Mouse (Mus musculus): Measurements from ENCODE around the gene Tcea3. TPM values are rescaled to one million over a fixed set of nuclear protein-coding genes. Genes with fewer than 3 reads are reported as not detected.

Gene Tcea3
- polyA plus RNA-seq (2012; rRNA removed), result 0.88 and 1.4 TPM in 2 replicates

DNA sequence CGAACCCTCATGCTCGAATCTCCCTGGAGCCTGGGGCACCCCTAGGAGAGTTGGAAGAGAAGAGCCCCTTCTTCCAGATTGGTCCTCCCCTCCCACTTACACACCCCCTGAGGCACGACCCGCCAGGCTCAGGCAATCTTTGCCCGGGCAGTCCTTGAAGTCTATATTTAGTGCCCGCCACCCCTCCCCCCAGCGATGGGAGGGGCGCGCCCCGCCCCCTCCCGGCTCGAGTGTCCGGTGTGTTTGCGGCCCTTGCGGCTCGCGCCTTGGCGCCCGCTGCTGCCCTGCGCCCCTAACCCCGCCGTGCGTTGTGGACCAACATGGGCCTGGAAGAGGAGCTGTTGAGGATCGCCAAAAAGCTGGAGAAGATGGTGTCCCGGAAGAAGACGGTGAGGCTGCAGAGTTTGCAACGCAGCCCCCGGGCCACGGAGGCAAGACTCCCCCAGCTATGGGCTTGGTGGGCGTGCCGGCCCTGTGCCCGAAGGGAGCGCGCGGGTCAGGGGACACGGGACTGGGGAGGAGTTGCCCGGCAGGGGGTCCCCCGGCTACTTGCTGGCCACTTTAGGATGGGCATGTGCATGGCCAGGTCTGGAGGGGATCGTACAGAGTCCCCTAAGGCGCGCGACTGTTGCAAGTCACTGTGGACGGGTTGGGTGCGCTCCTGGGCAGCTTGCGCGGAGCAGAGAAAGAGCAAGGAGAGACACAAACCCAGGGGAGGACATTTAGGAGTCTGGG is at the start of gene Tcea3:
Gene Tcea3, plus strand, starts transcription at position 1 of the 735 bp plus-strand sequence.
- WGBS, result 3% methylated on average over 46 of the region's 46 CpGs
- Histone ChIP-seq H3K27me3 (ENCODE audit: control insufficient read depth, insufficient read depth, low read length) (peaks cover 27% of the 10 kb centered on the region), H3K27ac (ENCODE audit: insufficient read depth, low read length) (no peak within 1 kb of the TSS), H3K4me3 (ENCODE audit: extremely low read depth, insufficient read depth, insufficient read length) (peak within 1 kb of the TSS; percentile 37), H3K4me1 (ENCODE audit: control insufficient read depth, insufficient read depth, insufficient read length) (peaks cover 8% of the 10 kb centered on the region), H3K36me3 (ENCODE audit: control insufficient read depth, insufficient read depth, low read length) (no peaks in the 10 kb centered on the region)
- no peak for TF ChIP-seq CTCF (IDR thresholded peaks at IDR 0.05; ENCODE audit: extremely low read depth, insufficient read depth, insufficient read length, insufficient replicate concordance)
- TF ChIP-seq POLR2A (IDR thresholded peaks at IDR 0.05; ENCODE audit: low read depth, low read length), result no peak
- DNase-seq (ENCODE audit: low read depth in 1 of 2, low spot score in 2 of 2), result no peak

DNA sequence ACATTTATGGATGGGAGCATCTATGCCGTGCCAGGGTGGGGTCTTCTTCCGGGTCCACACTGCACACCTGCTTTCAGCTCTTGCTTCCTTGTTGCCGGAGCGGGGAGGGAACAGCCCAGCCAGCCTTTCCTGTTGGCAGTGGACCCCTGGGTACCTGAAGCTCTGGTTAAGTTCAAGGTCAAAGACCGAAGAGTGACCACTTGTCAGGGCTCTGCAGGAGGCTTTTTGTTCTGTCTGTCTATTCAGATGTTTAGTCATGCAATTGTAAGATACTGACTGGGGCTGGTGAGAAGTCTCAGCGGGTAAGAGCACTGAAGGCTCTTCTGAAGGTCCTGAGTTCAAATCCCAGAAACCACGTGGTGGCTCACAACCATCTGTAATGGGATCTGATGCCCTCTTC is 48.7 kb upstream of the Tcea3 start:
- H3K36me3 ChIP-seq (ENCODE audit: control insufficient read depth, insufficient read depth, low read length), result peaks cover 3% of the 10 kb centered on the region
- H3K27ac ChIP-seq (ENCODE audit: insufficient read depth, low read length), result no peak overlapping the region
- no peak overlapping the region for H3K4me3 ChIP-seq (ENCODE audit: extremely low read depth, insufficient read depth, insufficient read length)
- DNase-seq (ENCODE audit: low read depth in 1 of 2, low spot score in 2 of 2), result no peak
- TF ChIP-seq CTCF (IDR thresholded peaks at IDR 0.05; ENCODE audit: extremely low read depth, insufficient read depth, insufficient read length, insufficient replicate concordance) (no peak), POLR2A (IDR thresholded peaks at IDR 0.05; ENCODE audit: low read depth, low read length) (no peak)
- no peaks in the 10 kb centered on the region for H3K27me3 ChIP-seq (ENCODE audit: control insufficient read depth, insufficient read depth, low read length)
- 86% methylated on average over 7 of the region's 7 CpGs for WGBS
- no peaks in the 10 kb centered on the region for H3K4me1 ChIP-seq (ENCODE audit: control insufficient read depth, insufficient read depth, insufficient read length)

DNA sequence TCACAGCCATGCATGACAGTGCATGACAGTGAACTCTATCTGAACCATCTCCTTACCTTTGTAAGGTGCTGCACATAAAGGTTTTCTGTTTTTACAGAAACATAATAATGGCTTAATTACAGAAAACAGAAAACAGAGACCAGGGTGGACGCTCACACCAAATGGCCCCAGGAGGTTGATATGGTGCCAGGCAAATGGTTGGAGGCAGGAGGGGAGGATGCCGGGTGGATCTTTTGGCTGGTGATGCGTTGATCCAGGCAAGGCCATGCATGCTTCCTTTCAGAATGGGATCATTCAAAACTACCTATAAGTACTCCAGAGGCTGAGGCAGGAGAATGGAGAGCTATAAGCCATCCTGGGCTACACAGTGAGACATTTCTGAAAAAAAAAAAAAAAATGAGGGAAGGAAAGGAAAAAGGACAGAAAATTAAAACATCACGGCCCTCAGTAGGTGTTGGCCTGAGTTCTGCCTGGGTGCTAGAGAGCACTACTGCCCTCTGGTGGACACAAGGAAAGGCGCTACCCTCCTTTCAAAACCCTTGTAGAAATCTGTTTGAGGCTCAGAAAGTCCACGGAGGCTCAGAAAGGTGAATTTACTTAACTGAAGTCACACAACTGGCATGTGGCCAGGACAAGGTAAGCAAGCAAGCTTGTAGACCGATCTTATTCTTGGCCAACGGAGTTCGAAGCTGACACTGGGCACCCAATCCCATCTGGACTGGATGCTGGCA is 47.8 kb upstream of the Tcea3 start:
- TF ChIP-seq POLR2A (IDR thresholded peaks at IDR 0.05; ENCODE audit: low read depth, low read length) (no peak), CTCF (IDR thresholded peaks at IDR 0.05; ENCODE audit: extremely low read depth, insufficient read depth, insufficient read length, insufficient replicate concordance) (peak; percentile 90; the same call in 1 of the 2 replicates)
- peak in 1 of 2 experiments; percentile 33 for DNase-seq (ENCODE audit: low read depth in 1 of 2, low spot score in 2 of 2)
- H3K4me3 ChIP-seq (ENCODE audit: extremely low read depth, insufficient read depth, insufficient read length), result no peak overlapping the region
- H3K27me3 ChIP-seq (ENCODE audit: control insufficient read depth, insufficient read depth, low read length), result no peaks in the 10 kb centered on the region
- H3K36me3 ChIP-seq (ENCODE audit: control insufficient read depth, insufficient read depth, low read length), result no peaks in the 10 kb centered on the region
- 34% methylated on average over 9 of the region's 9 CpGs for WGBS
- H3K27ac ChIP-seq (ENCODE audit: insufficient read depth, low read length), result no peak overlapping the region
- H3K4me1 ChIP-seq (ENCODE audit: control insufficient read depth, insufficient read depth, insufficient read length), result no peaks in the 10 kb centered on the region

DNA sequence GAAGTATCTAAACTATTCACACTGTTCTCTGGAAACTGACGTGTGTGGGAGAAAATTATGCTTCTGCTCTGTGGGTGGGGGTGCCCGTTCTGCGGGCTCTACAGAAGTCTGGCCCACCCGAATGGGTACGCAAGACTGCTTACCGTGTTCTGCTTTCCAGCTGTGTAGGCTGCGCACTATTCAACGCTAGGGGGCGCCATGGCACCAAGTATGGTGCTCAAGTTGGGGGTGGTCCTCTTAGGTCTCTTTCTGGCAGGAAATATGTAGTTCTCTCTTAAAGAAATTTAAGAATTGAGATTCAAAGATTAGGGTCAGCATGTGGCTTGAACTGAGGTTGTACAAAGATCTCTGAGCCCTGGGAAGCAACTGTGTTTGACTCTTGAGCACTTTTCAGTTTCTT is 45.0 kb upstream of the Tcea3 start:
- Histone ChIP-seq H3K27ac (ENCODE audit: insufficient read depth, low read length) (no peak overlapping the region), H3K36me3 (ENCODE audit: control insufficient read depth, insufficient read depth, low read length) (no peaks in the 10 kb centered on the region), H3K4me3 (ENCODE audit: extremely low read depth, insufficient read depth, insufficient read length) (no peak overlapping the region), H3K27me3 (ENCODE audit: control insufficient read depth, insufficient read depth, low read length) (no peaks in the 10 kb centered on the region), H3K4me1 (ENCODE audit: control insufficient read depth, insufficient read depth, insufficient read length) (peaks cover 7% of the 10 kb centered on the region; the same call in 1 of the 2 replicates)
- TF ChIP-seq CTCF (IDR thresholded peaks at IDR 0.05; ENCODE audit: extremely low read depth, insufficient read depth, insufficient read length, insufficient replicate concordance), result peak; percentile 71; the same call in 1 of the 2 replicates
- no peak for TF ChIP-seq POLR2A (IDR thresholded peaks at IDR 0.05; ENCODE audit: low read depth, low read length)
- 10% methylated on average over 9 of the region's 9 CpGs for WGBS
- peak in 1 of 2 experiments; percentile 53 for DNase-seq (ENCODE audit: low read depth in 1 of 2, low spot score in 2 of 2)

DNA sequence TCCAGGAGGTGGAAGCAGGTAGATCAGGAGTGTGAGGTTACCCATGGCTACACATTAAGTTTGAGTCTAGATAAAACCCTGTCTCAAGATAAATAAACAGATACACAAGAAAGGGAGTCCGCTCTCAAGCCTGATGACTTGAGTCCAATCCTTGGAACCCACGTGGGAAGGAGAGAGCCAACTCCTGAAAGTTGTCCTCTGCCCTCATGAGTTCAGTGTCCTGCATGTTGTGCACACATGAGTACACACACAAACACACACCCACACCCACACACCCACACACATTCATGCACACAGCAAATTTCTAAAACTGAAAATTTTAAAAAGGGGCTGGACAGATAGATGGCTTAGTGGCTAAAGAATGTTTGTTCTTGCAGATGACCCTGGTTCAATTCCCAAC is 42.8 kb upstream of the Tcea3 start:
- H3K27me3 ChIP-seq (ENCODE audit: control insufficient read depth, insufficient read depth, low read length), result no peaks in the 10 kb centered on the region
- WGBS, result 75% methylated on average over 2 of the region's 2 CpGs

DNA sequence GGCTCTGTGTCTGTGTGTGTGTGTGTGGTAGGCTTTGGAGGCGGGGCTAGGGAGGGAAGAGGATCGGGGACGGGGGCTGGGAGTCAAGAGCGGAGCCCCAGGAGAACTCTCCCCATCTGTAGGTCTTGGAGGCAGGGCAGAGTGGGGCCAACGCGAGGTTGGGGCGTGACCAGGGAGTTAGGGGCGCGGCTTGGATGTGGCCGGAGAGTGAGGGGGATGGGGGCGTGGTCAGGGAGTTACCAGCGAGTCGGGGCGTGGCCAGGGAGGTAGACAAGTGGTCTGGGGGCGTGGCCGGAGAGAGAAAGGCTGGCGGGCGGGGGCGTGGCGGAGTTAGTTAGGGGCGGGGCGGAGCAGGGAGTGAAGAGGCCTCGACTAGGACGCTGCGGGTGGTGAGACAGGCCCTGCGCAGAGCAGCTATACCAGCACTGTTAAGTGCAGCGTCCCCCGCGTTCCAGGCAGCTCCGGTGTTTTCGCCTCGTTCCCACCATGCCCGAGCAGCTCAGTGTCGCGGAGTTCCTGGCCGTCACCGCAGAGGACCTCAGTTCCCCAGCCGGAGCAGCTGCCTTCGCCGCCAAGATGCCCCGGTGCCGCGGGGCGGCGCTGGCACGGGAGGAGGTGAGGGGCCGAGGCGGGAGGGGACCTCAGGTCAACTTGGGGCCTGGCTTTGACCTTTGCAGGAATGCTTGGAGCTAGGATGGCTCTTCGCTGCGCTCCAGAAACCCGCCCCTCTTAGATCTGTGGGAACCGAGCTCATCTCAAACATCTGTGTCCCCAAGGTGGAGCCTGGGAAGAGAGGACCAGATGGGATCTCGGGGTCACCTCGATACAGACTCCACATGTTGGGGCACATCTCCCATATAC is 41.3 kb upstream of the Tcea3 start, which contains the start of gene Asap3:
Gene Asap3, plus strand, starts transcription at position 333 of the 861 bp plus-strand sequence.
- Histone ChIP-seq H3K36me3 (ENCODE audit: control insufficient read depth, insufficient read depth, low read length) (no peaks in the 10 kb centered on the region), H3K4me1 (ENCODE audit: control insufficient read depth, insufficient read depth, insufficient read length) (peaks cover 7% of the 10 kb centered on the region; the same call in 1 of the 2 replicates), H3K27ac (ENCODE audit: insufficient read depth, low read length) (no peak within 1 kb of the TSS), H3K4me3 (ENCODE audit: extremely low read depth, insufficient read depth, insufficient read length) (peak within 1 kb of the TSS; percentile 57), H3K27me3 (ENCODE audit: control insufficient read depth, insufficient read depth, low read length) (no peaks in the 10 kb centered on the region)
- no peak for TF ChIP-seq POLR2A (IDR thresholded peaks at IDR 0.05; ENCODE audit: low read depth, low read length)
- TF ChIP-seq CTCF (IDR thresholded peaks at IDR 0.05; ENCODE audit: extremely low read depth, insufficient read depth, insufficient read length, insufficient replicate concordance), result no peak
- 2% methylated on average over 53 of the region's 54 CpGs for WGBS
- DNase-seq (ENCODE audit: low read depth in 1 of 2, low spot score in 2 of 2), result peak; percentile 54 to 91

More for the DNA sequence above, 42.8 kb upstream of the Tcea3 start:
- H3K27ac ChIP-seq (ENCODE audit: insufficient read depth, low read length), result no peak overlapping the region
- H3K36me3 ChIP-seq (ENCODE audit: control insufficient read depth, insufficient read depth, low read length), result no peaks in the 10 kb centered on the region
- DNase-seq (ENCODE audit: low read depth in 1 of 2, low spot score in 2 of 2), result no peak
- TF ChIP-seq CTCF (IDR thresholded peaks at IDR 0.05; ENCODE audit: extremely low read depth, insufficient read depth, insufficient read length, insufficient replicate concordance) (no peak), POLR2A (IDR thresholded peaks at IDR 0.05; ENCODE audit: low read depth, low read length) (no peak)
- peaks cover 7% of the 10 kb centered on the region; the same call in 1 of the 2 replicates for H3K4me1 ChIP-seq (ENCODE audit: control insufficient read depth, insufficient read depth, insufficient read length)
- H3K4me3 ChIP-seq (ENCODE audit: extremely low read depth, insufficient read depth, insufficient read length), result no peak overlapping the region

Measured in spleen, adult 2 months (tissue).